Mouse (Mus musculus) liver, embryonic 11.5 days (tissue): ENCODE measurements around the gene Abcg4. TPM values are rescaled to one million over a fixed set of nuclear protein-coding genes. Genes with fewer than 3 reads are reported as not detected.

Experiments used
- ATAC-seq: fragments of 200-750 bp; cut with Nextera tagmentation; replicated peaks from 2 replicates; pipeline ENCODE4 v1.8.0; 2017; ENCODE audit warnings: moderate number of reproducible peaks, mild to moderate bottlenecking, moderate TSS enrichment, moderate library complexity; ENCODE audit not compliant: low FRiP score
- DNase-seq: peaks from one replicate; pipeline ENCODE4 v3.0.0-alpha.2; 2017; ENCODE audit warnings: low spot score
- H3K27ac ChIP-seq: fragments of 300-500 bp; sonication (generic); 2 replicates; pipeline ENCODE4 v1.5.1; 2014; ENCODE audit warnings: mild to moderate bottlenecking, low read depth, low read length, control low read depth
- H3K27me3 ChIP-seq: fragments of 300-500 bp; sonication (generic); replicated peaks from 2 replicates; pipeline ENCODE4 v1.6.1; 2014; ENCODE audit warnings: low read length, mixed read lengths; ENCODE audit not compliant: control insufficient read depth, insufficient read depth
- H3K36me3 ChIP-seq: fragments of 300-500 bp; sonication (generic); 2 replicates; pipeline ENCODE4 v1.6.1; 2014; ENCODE audit warnings: mild to moderate bottlenecking, low read length, moderate library complexity, mixed read lengths; ENCODE audit not compliant: control insufficient read depth, insufficient read depth
- H3K4me1 ChIP-seq: fragments of 300-500 bp; sonication (generic); replicated peaks from 2 replicates; pipeline ENCODE4 v1.6.1; 2014; ENCODE audit warnings: low read length, mixed read lengths; ENCODE audit not compliant: control insufficient read depth, insufficient read depth
- H3K4me2 ChIP-seq: fragments of 300-500 bp; sonication (generic); 2 replicates; pipeline ENCODE4 v1.6.1; 2014; ENCODE audit warnings: mild to moderate bottlenecking, control low read depth, moderate library complexity
- H3K4me3 ChIP-seq: fragments of 300-500 bp; sonication (generic); 2 replicates; pipeline ENCODE4 v1.5.1; 2014; ENCODE audit warnings: low read depth, low read length, control low read depth
- H3K9ac ChIP-seq: fragments of 300-500 bp; sonication (generic); 2 replicates; pipeline ENCODE4 v1.6.1; 2014; ENCODE audit warnings: low read depth, low read length, control low read depth
- H3K9me3 ChIP-seq: fragments of 300-500 bp; sonication (generic); 2 replicates; pipeline ENCODE4 v1.6.1; 2016; ENCODE audit warnings: low read length, inconsistent platforms, mixed read lengths; ENCODE audit not compliant: control insufficient read depth
- WGBS: fragments of 180-500 bp; shearing (Covaris S2); extraction: QIAGEN DNeasy Blood & Tissue Kit; methylation state at CpG from one replicate; pipeline ENCODE4 v1.1.7; 2014; 5-methylcytosine and 5-hydroxymethylcytosine counted together
- microRNA-seq: library from miRNA; unstranded; fragments of <30 nt; microRNA quantifications from one replicate; pipeline ENCODE4, GENCODE M21; 2017; ENCODE audit warnings: borderline number of aligned reads
- polyA plus RNA-seq: library from polyadenylated mRNA; unstranded; fragments of >200 nt; fragmentation: Nextera tagmentation; extraction: Ambion mirVana; gene quantifications from 2 replicates; pipeline ENCODE4 v1.2.1, GENCODE M21; 2014

Abcg4 gene
- polyA plus RNA-seq, 1 experiment from 2014 or later: 13.8 TPM

GRCm38 (mm10) chr9:44233802-44234478, 54.5 kb downstream of the Abcg4 start, which contains the start of gene Cbl:
Gene Cbl, minus strand, starts transcription at chr9:44234049.
- peak within 1 kb of the TSS; percentile 91 for H3K4me3 ChIP-seq
- H3K9me3 ChIP-seq: no peaks in the 10 kb centered on the region

DNA sequence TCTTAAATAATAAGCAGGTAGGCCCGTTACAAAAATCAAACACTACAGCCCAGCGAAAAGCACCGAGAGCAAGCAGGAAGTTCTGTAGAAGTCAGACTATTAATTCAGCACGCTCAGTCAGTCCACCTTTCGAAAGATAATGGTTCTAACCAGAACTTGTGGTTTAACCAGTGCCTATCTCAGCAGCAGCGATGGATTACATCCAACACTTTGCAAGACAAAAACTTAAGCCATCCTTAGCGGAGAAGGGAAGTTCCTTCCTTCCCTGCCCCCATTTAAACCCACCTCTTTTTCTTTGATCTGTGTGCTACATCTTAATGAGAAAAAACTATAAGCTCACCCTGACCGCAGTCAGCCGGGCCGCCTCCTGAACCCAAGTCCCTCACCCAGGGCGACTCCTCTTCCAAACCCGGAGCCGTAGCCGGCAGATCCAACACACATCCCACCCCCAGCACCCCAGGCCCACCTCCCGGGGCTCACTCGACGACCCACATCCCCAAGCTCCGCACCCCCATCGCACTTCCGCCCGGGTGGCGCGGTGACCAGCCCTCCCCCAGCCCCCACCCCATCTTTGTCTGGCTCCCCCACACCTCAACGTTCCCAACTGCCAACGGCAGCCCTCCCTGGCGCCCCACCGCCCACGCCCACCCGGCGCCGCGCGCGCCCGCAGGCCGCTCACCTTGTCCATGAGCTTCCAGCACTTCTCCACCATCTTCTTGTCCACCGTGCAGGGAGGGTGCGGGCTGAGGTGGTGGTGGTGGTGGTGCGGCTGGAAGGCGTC, 55.2 kb downstream of the Abcg4 start:
- Histone ChIP-seq H3K27ac (peak overlapping the region; percentile 94), H3K9me3 (no peaks in the 10 kb centered on the region), H3K4me1 (peaks cover 16% of the 10 kb centered on the region), H3K36me3 (no peaks in the 10 kb centered on the region), H3K4me3 (peak overlapping the region; percentile 91), H3K9ac (peak overlapping the region; percentile 90), H3K27me3 (no peaks in the 10 kb centered on the region), H3K4me2 (peak overlapping the region; percentile 85)
- under 1% methylated on average over 40 of the region's 40 CpGs for WGBS
- peak; percentile 67 for ATAC-seq
- no peak for DNase-seq

More at GRCm38 (mm10) chr9:44233802-44234478, 54.5 kb downstream of the Abcg4 start, which contains the start of gene Cbl:
- WGBS: under 1% methylated on average over 72 of the region's 76 CpGs
- Histone ChIP-seq H3K4me2 (peak within 1 kb of the TSS; percentile 85), H3K27me3 (no peaks in the 10 kb centered on the region), H3K9ac (peak within 1 kb of the TSS; percentile 90), H3K4me1 (peaks cover 15% of the 10 kb centered on the region), H3K27ac (peak within 1 kb of the TSS; percentile 94), H3K36me3 (no peaks in the 10 kb centered on the region)
- DNase-seq: peak; percentile 99
- ATAC-seq: peak; percentile 92

DNA sequence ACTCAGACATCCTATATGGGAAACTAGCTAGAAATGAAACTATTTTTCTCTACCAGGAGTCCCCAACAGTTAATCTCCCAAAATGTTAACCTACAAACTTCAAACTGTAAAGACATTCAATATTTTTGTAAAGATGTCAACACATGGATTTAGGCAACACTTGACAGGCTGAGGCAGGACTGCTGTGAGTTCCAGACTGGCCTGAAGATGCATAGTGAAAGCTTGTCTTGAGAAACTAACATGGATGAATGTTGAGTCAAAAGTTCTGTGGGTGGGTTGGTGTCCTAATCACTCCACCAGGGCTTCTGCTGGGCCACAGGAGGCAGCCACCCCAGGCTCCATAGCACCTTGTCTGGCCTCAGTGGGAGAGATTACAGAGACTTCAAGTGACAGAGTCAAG, 56.8 kb downstream of the Abcg4 start:
- no peaks in the 10 kb centered on the region for H3K9me3 ChIP-seq
- H3K4me2 ChIP-seq: peak overlapping the region; percentile 85
- H3K4me3 ChIP-seq: peak overlapping the region; percentile 91; the same call in 1 of the 2 replicates
- 0 out of 2 replicates have a peak overlapping the region, but pooled peaks have one; percentile 31 for H3K9ac ChIP-seq
- no peaks in the 10 kb centered on the region for H3K36me3 ChIP-seq
- ATAC-seq: no peak
- no peak overlapping the region for H3K27ac ChIP-seq
- no peaks in the 10 kb centered on the region for H3K27me3 ChIP-seq
- peaks cover 19% of the 10 kb centered on the region for H3K4me1 ChIP-seq
- DNase-seq: no peak

DNA sequence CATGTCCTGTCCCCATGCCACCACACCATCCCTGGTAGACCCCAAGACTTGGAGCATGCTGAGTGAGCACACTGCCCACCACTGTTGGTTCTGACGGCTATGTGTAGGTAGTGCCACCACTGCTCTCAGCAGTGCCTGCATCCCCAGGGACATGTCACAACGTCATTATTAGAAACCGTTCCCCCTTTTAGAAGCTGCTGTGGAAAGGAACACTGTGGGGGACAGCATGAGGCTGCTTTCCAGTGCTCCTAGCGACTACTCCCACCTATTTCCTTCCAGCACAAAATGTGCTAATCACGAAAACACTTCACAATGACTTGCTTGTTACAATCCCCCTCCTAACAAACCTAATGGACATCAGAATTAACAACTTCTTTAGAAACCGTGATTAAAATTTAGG, 62.4 kb downstream of the Abcg4 start:
- Histone ChIP-seq H3K36me3 (peaks cover 2% of the 10 kb centered on the region), H3K4me3 (no peak overlapping the region), H3K4me1 (0 out of 2 replicates have a peak, but pooled peaks cover 7% of the 10 kb centered on the region), H3K9ac (no peak overlapping the region), H3K9me3 (no peaks in the 10 kb centered on the region), H3K27ac (no peak overlapping the region), H3K4me2 (no peak overlapping the region), H3K27me3 (no peaks in the 10 kb centered on the region)
- ATAC-seq (no peak), DNase-seq (no peak)
- 71% methylated on average over 6 of the region's 6 CpGs for WGBS

Small RNA genes lying within 50 kb of the gene (microRNA-seq; reads per million reads assigned to microRNA genes)
- 25.3 reads per million, percentile 35 among the genes with 10 or more reads in this experiment for gene Gm44335

Other genes starting within 250 kb of the Abcg4 start
- gene Thy1, start 245.2 kb downstream of the Abcg4 start, polyA plus RNA-seq: 0.18 TPM in 1 of 2 replicates, not detected in the other
- gene Usp2, start 221.6 kb downstream of the Abcg4 start, polyA plus RNA-seq: 4.4 and 7.7 TPM in 2 replicates
- 0.14 TPM in 1 of 2 replicates, not detected in the other for gene Mfrp, start 186.9 kb downstream of the Abcg4 start, polyA plus RNA-seq
- gene C1qtnf5, start 181.4 kb downstream of the Abcg4 start, polyA plus RNA-seq: 0.13 and 0.26 TPM in 2 replicates
- gene Gm49380, start 175.1 kb downstream of the Abcg4 start, polyA plus RNA-seq: not detected in 2 replicates
- 61.1 and 62.3 TPM in 2 replicates for gene Rnf26, start 175.1 kb downstream of the Abcg4 start, polyA plus RNA-seq
- gene Mcam, start 154.1 kb downstream of the Abcg4 start, polyA plus RNA-seq: 12.0 and 13.0 TPM in 2 replicates
- 12.0 and 12.7 TPM in 2 replicates for gene Cbl, start 54.6 kb downstream of the Abcg4 start, polyA plus RNA-seq
- gene Ccdc153, start 47.9 kb downstream of the Abcg4 start, polyA plus RNA-seq: not detected in 2 replicates
- 0.10 TPM in 1 of 2 replicates, not detected in the other for gene Pdzd3, start 37.1 kb downstream of the Abcg4 start, polyA plus RNA-seq
- gene Nlrx1, start 20.0 kb downstream of the Abcg4 start, polyA plus RNA-seq: 4.3 and 4.9 TPM in 2 replicates
- 19.3 and 20.2 TPM in 2 replicates for gene Hinfp, start 17.1 kb upstream of the Abcg4 start, polyA plus RNA-seq
- gene C2cd2l, start 31.7 kb upstream of the Abcg4 start, polyA plus RNA-seq: 8.9 and 9.3 TPM in 2 replicates
- gene Dpagt1, start 37.4 kb upstream of the Abcg4 start, polyA plus RNA-seq: 39.5 and 41.9 TPM in 2 replicates
- 250 TPM in 2 replicates for gene H2afx, start 46.1 kb upstream of the Abcg4 start, polyA plus RNA-seq
- gene Hmbs, start 55.6 kb upstream of the Abcg4 start, polyA plus RNA-seq: 879 and 949 TPM in 2 replicates
- 25.2 and 26.1 TPM in 2 replicates for gene Vps11, start 73.1 kb upstream of the Abcg4 start, polyA plus RNA-seq
- 37.1 and 37.7 TPM in 2 replicates for gene Hyou1, start 90.9 kb upstream of the Abcg4 start, polyA plus RNA-seq
- 33.2 TPM in 2 replicates for gene Slc37a4, start 108.2 kb upstream of the Abcg4 start, polyA plus RNA-seq
- gene Rps25, start 118.5 kb upstream of the Abcg4 start, polyA plus RNA-seq: 2,656 and 2,838 TPM in 2 replicates
- gene Trappc4, start 119.0 kb upstream of the Abcg4 start, polyA plus RNA-seq: 99.5 and 107 TPM in 2 replicates
- gene Ccdc84, start 130.0 kb upstream of the Abcg4 start, polyA plus RNA-seq: 25.0 and 26.1 TPM in 2 replicates
- gene Foxr1, start 152.5 kb upstream of the Abcg4 start, polyA plus RNA-seq: not detected in 2 replicates
- gene Upk2, start 166.4 kb upstream of the Abcg4 start, polyA plus RNA-seq: not detected in 2 replicates
- gene Bcl9l, start 194.2 kb upstream of the Abcg4 start, polyA plus RNA-seq: 4.1 and 5.0 TPM in 2 replicates